Mouse (Mus musculus): ENCODE results near the gene Adgrd1. TPM values are rescaled to one million over a fixed set of nuclear protein-coding genes. Genes with fewer than 3 reads are reported as not detected.

Gene Adgrd1
- polyA plus RNA-seq, 1 experiment from 2014 or later: not detected

DNA sequence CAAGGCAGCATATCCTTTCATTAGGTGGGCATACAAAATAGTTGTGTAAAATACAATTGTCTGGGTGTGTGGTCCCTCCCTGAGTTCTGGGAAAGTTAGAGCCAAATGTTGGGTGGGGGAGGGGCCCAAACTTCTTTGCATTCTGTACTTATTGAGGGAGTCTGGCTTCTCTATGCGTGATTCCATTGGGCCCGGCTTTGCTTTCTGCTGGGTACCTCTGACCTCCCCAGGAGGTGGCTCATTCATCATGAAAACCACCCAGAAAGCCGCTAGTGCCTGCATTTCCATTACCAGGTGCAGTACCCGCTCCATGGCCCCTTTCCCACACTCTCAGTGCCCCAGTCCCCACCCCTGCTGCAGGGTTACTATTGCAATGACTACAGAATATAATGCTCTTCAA, 73.0 kb downstream of the Adgrd1 start:
- no peaks in the 10 kb centered on the region for H3K36me3 ChIP-seq (ENCODE audit: control insufficient read depth, insufficient read depth, low read length)
- H3K4me3 ChIP-seq (ENCODE audit: low read depth, low read length): no peak overlapping the region
- H3K9me3 ChIP-seq (ENCODE audit: control insufficient read depth, low read length): no peaks in the 10 kb centered on the region
- H3K4me1 ChIP-seq (ENCODE audit: control insufficient read depth, insufficient read depth, low read length): peaks cover 9% of the 10 kb centered on the region
- WGBS: 0% methylated on average over 4 of the region's 4 CpGs
- DNase-seq (ENCODE audit: low spot score) (peak; percentile 41), ATAC-seq (ENCODE audit: insufficient number of reproducible peaks, low FRiP score, low TSS enrichment, low read depth) (no peak)
- no peak overlapping the region for H3K4me2 ChIP-seq (ENCODE audit: low read depth, severe bottlenecking)
- H3K9ac ChIP-seq (ENCODE audit: low read length): no peak overlapping the region
- H3K27me3 ChIP-seq (ENCODE audit: control insufficient read depth, insufficient read depth, low read length): no peaks in the 10 kb centered on the region
- no peak overlapping the region for H3K27ac ChIP-seq (replicated peaks; ENCODE audit: low read depth, low read length)

- Histone ChIP-seq H3K4me1 (ENCODE audit: control insufficient read depth, insufficient read depth, low read length) (peaks cover 9% of the 10 kb centered on the region), H3K36me3 (ENCODE audit: control insufficient read depth, insufficient read depth, low read length) (no peaks in the 10 kb centered on the region), H3K9me3 (ENCODE audit: control insufficient read depth, low read length) (no peaks in the 10 kb centered on the region), H3K27ac (replicated peaks; ENCODE audit: low read depth, low read length) (no peak overlapping the region), H3K4me3 (ENCODE audit: low read depth, low read length) (no peak overlapping the region), H3K27me3 (ENCODE audit: control insufficient read depth, insufficient read depth, low read length) (no peaks in the 10 kb centered on the region), H3K4me2 (ENCODE audit: low read depth, severe bottlenecking) (no peak overlapping the region), H3K9ac (ENCODE audit: low read length) (no peak overlapping the region)
- ATAC-seq (ENCODE audit: insufficient number of reproducible peaks, low FRiP score, low TSS enrichment, low read depth) (no peak), DNase-seq (ENCODE audit: low spot score) (no peak)
- 86% methylated on average over 6 of the region's 6 CpGs for WGBS
Observed at GRCm38 (mm10) chr5:129172533-129172932, 76.0 kb downstream of the Adgrd1 start.

DNA sequence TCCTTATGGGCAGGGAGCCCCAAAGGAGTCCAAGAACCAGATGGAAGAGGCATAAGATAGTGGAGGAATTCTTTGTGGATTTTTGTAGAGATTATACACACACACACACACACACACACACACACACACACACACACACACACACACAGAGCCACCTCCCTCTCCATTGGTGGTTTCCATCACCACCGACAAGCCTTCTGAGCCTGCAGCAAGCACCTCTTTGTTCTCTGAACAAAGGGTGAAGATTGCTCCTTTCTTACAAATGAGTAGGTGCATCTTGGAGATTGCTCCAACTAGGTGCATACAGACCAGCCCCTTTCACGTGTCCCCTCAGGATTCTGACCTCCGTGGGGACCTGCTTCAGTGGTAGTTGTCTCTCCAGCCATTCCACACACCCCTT, 79.4 kb downstream of the Adgrd1 start:
- DNase-seq (ENCODE audit: low spot score): no peak
- H3K9ac ChIP-seq (ENCODE audit: low read length): no peak overlapping the region

DNA sequence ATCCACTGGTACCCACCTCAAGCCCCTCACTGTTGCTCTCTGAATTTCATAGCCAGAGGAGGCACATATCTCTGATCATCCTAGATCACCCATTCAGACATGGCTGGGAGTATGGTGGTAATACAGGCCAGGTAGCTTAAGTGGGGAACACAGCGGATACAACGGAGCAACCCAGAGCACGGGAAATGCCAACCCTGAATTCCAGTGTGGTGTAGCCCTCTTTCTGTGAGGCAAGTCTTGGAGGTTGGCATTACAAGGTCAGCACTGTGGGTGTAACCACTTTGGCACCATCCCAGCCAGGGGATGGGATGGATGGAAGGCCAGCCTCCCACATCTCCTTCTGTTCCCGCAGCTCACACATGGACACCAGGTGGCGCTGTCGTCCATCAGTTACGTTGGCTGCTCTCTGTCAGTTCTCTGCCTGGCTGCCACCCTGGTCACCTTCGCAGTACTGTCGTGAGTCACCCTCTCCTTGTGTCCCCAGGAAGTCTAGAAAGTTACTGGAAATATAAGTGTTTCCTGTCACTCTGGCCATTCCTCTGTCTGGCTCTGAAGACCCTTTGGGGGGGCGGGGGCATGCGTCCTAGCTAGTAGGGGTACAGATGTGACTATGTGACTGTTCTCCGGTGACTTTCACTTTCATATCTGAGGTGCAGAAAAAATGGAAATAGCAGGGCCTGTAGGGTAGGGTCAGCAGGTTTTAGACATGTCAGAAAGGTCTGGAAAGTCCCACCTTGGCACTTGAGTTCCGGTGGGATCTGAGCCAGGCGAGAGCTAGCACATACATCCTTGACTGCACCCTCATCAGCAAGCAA, 81.4 kb downstream of the Adgrd1 start:
- Histone ChIP-seq H3K36me3 (ENCODE audit: control insufficient read depth, insufficient read depth, low read length) (no peaks in the 10 kb centered on the region), H3K4me2 (ENCODE audit: low read depth, severe bottlenecking) (no peak overlapping the region), H3K4me3 (ENCODE audit: low read depth, low read length) (no peak overlapping the region), H3K27me3 (ENCODE audit: control insufficient read depth, insufficient read depth, low read length) (no peaks in the 10 kb centered on the region), H3K9ac (ENCODE audit: low read length) (no peak overlapping the region), H3K27ac (replicated peaks; ENCODE audit: low read depth, low read length) (no peak overlapping the region), H3K4me1 (ENCODE audit: control insufficient read depth, insufficient read depth, low read length) (no peaks in the 10 kb centered on the region), H3K9me3 (ENCODE audit: control insufficient read depth, low read length) (no peaks in the 10 kb centered on the region)
- ATAC-seq (ENCODE audit: insufficient number of reproducible peaks, low FRiP score, low TSS enrichment, low read depth): peak; percentile 44; the same call in 1 of the 2 replicates
- DNase-seq (ENCODE audit: low spot score): peak; percentile 93
- WGBS: 52% methylated on average over 14 of the region's 14 CpGs

More for the DNA sequence above, 79.4 kb downstream of the Adgrd1 start:
- Histone ChIP-seq H3K36me3 (ENCODE audit: control insufficient read depth, insufficient read depth, low read length) (no peaks in the 10 kb centered on the region), H3K27me3 (ENCODE audit: control insufficient read depth, insufficient read depth, low read length) (no peaks in the 10 kb centered on the region), H3K4me3 (ENCODE audit: low read depth, low read length) (no peak overlapping the region), H3K27ac (replicated peaks; ENCODE audit: low read depth, low read length) (no peak overlapping the region), H3K4me2 (ENCODE audit: low read depth, severe bottlenecking) (no peak overlapping the region), H3K9me3 (ENCODE audit: control insufficient read depth, low read length) (no peaks in the 10 kb centered on the region), H3K4me1 (ENCODE audit: control insufficient read depth, insufficient read depth, low read length) (no peaks in the 10 kb centered on the region)
- 55% methylated on average over 3 of the region's 3 CpGs for WGBS
- no peak for ATAC-seq (ENCODE audit: insufficient number of reproducible peaks, low FRiP score, low TSS enrichment, low read depth)

- H3K36me3 ChIP-seq (ENCODE audit: control insufficient read depth, insufficient read depth, low read length): no peaks in the 10 kb centered on the region
- no peaks in the 10 kb centered on the region for H3K27me3 ChIP-seq (ENCODE audit: control insufficient read depth, insufficient read depth, low read length)
- no peak overlapping the region for H3K27ac ChIP-seq (replicated peaks; ENCODE audit: low read depth, low read length)
- no peaks in the 10 kb centered on the region; the same call in 1 of the 2 replicates for H3K4me1 ChIP-seq (ENCODE audit: control insufficient read depth, insufficient read depth, low read length)
- no peaks in the 10 kb centered on the region for H3K9me3 ChIP-seq (ENCODE audit: control insufficient read depth, low read length)
- WGBS: 89% methylated on average over 6 of the region's 6 CpGs
- H3K4me3 ChIP-seq (ENCODE audit: low read depth, low read length): no peak overlapping the region
- no peak overlapping the region for H3K4me2 ChIP-seq (ENCODE audit: low read depth, severe bottlenecking)
- no peak for DNase-seq (ENCODE audit: low spot score)
- no peak for ATAC-seq (ENCODE audit: insufficient number of reproducible peaks, low FRiP score, low TSS enrichment, low read depth)
- no peak overlapping the region for H3K9ac ChIP-seq (ENCODE audit: low read length)
Observed at GRCm38 (mm10) chr5:129179356-129179755, 82.8 kb downstream of the Adgrd1 start.

DNA sequence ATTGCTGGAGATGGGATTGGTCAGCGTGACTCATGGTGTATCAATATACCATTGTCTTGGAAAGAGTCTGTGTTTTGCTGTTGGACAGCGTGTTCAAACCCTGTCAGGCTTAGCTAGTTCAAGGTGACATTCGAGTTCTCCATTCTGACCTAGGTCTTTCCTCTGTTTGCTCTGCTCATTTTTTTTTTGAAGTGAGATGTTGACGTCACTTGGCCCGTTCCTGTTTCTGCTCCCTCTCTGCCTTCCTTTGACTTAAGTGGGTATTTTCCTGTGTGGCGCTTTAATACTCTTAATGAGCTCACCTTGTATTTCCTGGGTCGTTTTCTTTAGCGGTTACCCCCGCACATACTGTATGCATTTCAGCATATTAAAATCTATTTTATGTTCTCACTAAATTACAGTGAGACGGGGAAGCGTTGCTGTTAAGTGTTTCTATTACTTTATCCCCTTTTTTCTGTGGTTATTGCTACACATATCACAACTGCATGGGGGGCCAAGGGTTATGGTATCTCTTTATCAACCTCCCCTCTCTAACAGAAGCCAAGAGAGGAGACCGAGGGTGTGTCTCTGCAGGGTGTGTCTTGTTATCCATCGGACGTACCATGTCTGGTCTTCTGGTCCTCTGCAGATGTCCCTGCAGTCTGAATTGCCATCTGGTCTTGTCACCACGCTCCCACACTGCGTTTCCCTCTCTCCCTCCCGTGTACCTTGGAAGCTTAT, 83.6 kb downstream of the Adgrd1 start:
- H3K4me2 ChIP-seq (ENCODE audit: low read depth, severe bottlenecking): no peak overlapping the region
- H3K36me3 ChIP-seq (ENCODE audit: control insufficient read depth, insufficient read depth, low read length): no peaks in the 10 kb centered on the region
- 79% methylated on average over 17 of the region's 17 CpGs for WGBS
- H3K9me3 ChIP-seq (ENCODE audit: control insufficient read depth, low read length): no peaks in the 10 kb centered on the region
- DNase-seq (ENCODE audit: low spot score): no peak
- H3K9ac ChIP-seq (ENCODE audit: low read length): no peak overlapping the region
- no peaks in the 10 kb centered on the region; the same call in 1 of the 2 replicates for H3K4me1 ChIP-seq (ENCODE audit: control insufficient read depth, insufficient read depth, low read length)
- no peak overlapping the region for H3K4me3 ChIP-seq (ENCODE audit: low read depth, low read length)
- ATAC-seq (ENCODE audit: insufficient number of reproducible peaks, low FRiP score, low TSS enrichment, low read depth): no peak
- no peaks in the 10 kb centered on the region for H3K27me3 ChIP-seq (ENCODE audit: control insufficient read depth, insufficient read depth, low read length)
- H3K27ac ChIP-seq (replicated peaks; ENCODE audit: low read depth, low read length): no peak overlapping the region

GRCm38 (mm10) chr5:129180715-129181228, 84.2 kb downstream of the Adgrd1 start:
- ATAC-seq (ENCODE audit: insufficient number of reproducible peaks, low FRiP score, low TSS enrichment, low read depth): no peak
- no peaks in the 10 kb centered on the region; the same call in 1 of the 2 replicates for H3K4me1 ChIP-seq (ENCODE audit: control insufficient read depth, insufficient read depth, low read length)

GRCm38 (mm10) chr5:129181450-129181849, 84.9 kb downstream of the Adgrd1 start:
- 68% methylated on average over 5 of the region's 5 CpGs for WGBS

More at GRCm38 (mm10) chr5:129180715-129181228, 84.2 kb downstream of the Adgrd1 start:
- Histone ChIP-seq H3K4me2 (ENCODE audit: low read depth, severe bottlenecking) (no peak overlapping the region), H3K9me3 (ENCODE audit: control insufficient read depth, low read length) (no peaks in the 10 kb centered on the region), H3K4me3 (ENCODE audit: low read depth, low read length) (no peak overlapping the region), H3K9ac (ENCODE audit: low read length) (no peak overlapping the region), H3K36me3 (ENCODE audit: control insufficient read depth, insufficient read depth, low read length) (no peaks in the 10 kb centered on the region), H3K27me3 (ENCODE audit: control insufficient read depth, insufficient read depth, low read length) (no peaks in the 10 kb centered on the region), H3K27ac (replicated peaks; ENCODE audit: low read depth, low read length) (no peak overlapping the region)
- WGBS: 85% methylated on average over 13 of the region's 13 CpGs
- no peak for DNase-seq (ENCODE audit: low spot score)

More at GRCm38 (mm10) chr5:129181450-129181849, 84.9 kb downstream of the Adgrd1 start:
- Histone ChIP-seq H3K27me3 (ENCODE audit: control insufficient read depth, insufficient read depth, low read length) (no peaks in the 10 kb centered on the region), H3K36me3 (ENCODE audit: control insufficient read depth, insufficient read depth, low read length) (no peaks in the 10 kb centered on the region), H3K27ac (replicated peaks; ENCODE audit: low read depth, low read length) (no peak overlapping the region), H3K4me3 (ENCODE audit: low read depth, low read length) (no peak overlapping the region), H3K4me1 (ENCODE audit: control insufficient read depth, insufficient read depth, low read length) (no peaks in the 10 kb centered on the region; the same call in 1 of the 2 replicates), H3K9me3 (ENCODE audit: control insufficient read depth, low read length) (no peaks in the 10 kb centered on the region), H3K9ac (ENCODE audit: low read length) (no peak overlapping the region), H3K4me2 (ENCODE audit: low read depth, severe bottlenecking) (no peak overlapping the region)
- no peak for DNase-seq (ENCODE audit: low spot score)
- ATAC-seq (ENCODE audit: insufficient number of reproducible peaks, low FRiP score, low TSS enrichment, low read depth): no peak
